Mouse (Mus musculus): ENCODE data around the gene Gm5795. TPM values are rescaled to one million over a fixed set of nuclear protein-coding genes. Genes with fewer than 3 reads are reported as not detected.
"Not testable (repeated sequence)": the region's sequence is repeated elsewhere in the genome, so short reads cannot be mapped to it uniquely, and the experiment has no call there.

The Gm5795 gene
- polyA plus RNA-seq (2014; fragmentation: Nextera tagmentation; extraction: Ambion mirVana), result not detected in 2 replicates

GRCm38 (mm10) chr14:3187955-3188354 is at the start of gene Gm5795:
Gene Gm5795, plus strand, starts transcription at chr14:3188255.
- WGBS, result no CpG with 5 or more reads among the region's 2 CpGs

GRCm38 (mm10) chr14:3208272-3209152 is 20.5 kb downstream of the Gm5795 start, which contains the start of gene D830030K20Rik:
Gene D830030K20Rik, plus strand, starts transcription at chr14:3208488.
- H3K9ac ChIP-seq (replicated peaks; ENCODE audit: low read depth, low read length); H3K9me3 ChIP-seq (ENCODE audit: control insufficient read depth, low read depth, low read length); ATAC-seq (ENCODE audit: insufficient number of reproducible peaks, insufficient read depth, low FRiP score, low read depth): not testable (repeated sequence)

More at GRCm38 (mm10) chr14:3187955-3188354, at the start of gene Gm5795:
- H3K9ac ChIP-seq (replicated peaks; ENCODE audit: low read depth, low read length); H3K27me3 ChIP-seq (ENCODE audit: control insufficient read depth, insufficient read depth, low read length); H3K4me3 ChIP-seq (ENCODE audit: low read depth, low read length); ATAC-seq (ENCODE audit: insufficient number of reproducible peaks, insufficient read depth, low FRiP score, low read depth); H3K9me3 ChIP-seq (ENCODE audit: control insufficient read depth, low read depth, low read length); H3K36me3 ChIP-seq (ENCODE audit: control insufficient read depth, insufficient read depth, low read length); H3K4me1 ChIP-seq (ENCODE audit: control insufficient read depth, insufficient read depth, low read length); H3K4me2 ChIP-seq (replicated peaks; ENCODE audit: low read depth, low read length); H3K27ac ChIP-seq (ENCODE audit: low read length): not testable (repeated sequence)

GRCm38 (mm10) chr14:3209367-3209766 is 21.3 kb downstream of the Gm5795 start:
- H3K4me1 ChIP-seq (ENCODE audit: control insufficient read depth, insufficient read depth, low read length); H3K4me3 ChIP-seq (ENCODE audit: low read depth, low read length); H3K4me2 ChIP-seq (replicated peaks; ENCODE audit: low read depth, low read length); H3K27ac ChIP-seq (ENCODE audit: low read length); H3K27me3 ChIP-seq (ENCODE audit: control insufficient read depth, insufficient read depth, low read length); H3K9me3 ChIP-seq (ENCODE audit: control insufficient read depth, low read depth, low read length); H3K9ac ChIP-seq (replicated peaks; ENCODE audit: low read depth, low read length); ATAC-seq (ENCODE audit: insufficient number of reproducible peaks, insufficient read depth, low FRiP score, low read depth); H3K36me3 ChIP-seq (ENCODE audit: control insufficient read depth, insufficient read depth, low read length): not testable (repeated sequence)
- WGBS, result 8% methylated on average over 9 of the region's 11 CpGs

More at GRCm38 (mm10) chr14:3208272-3209152, 20.5 kb downstream of the Gm5795 start, which contains the start of gene D830030K20Rik:
- H3K4me2 ChIP-seq (replicated peaks; ENCODE audit: low read depth, low read length), result peak within 1 kb of the TSS; percentile 55
- H3K4me1 ChIP-seq (ENCODE audit: control insufficient read depth, insufficient read depth, low read length); H3K36me3 ChIP-seq (ENCODE audit: control insufficient read depth, insufficient read depth, low read length); H3K27ac ChIP-seq (ENCODE audit: low read length); H3K27me3 ChIP-seq (ENCODE audit: control insufficient read depth, insufficient read depth, low read length): not testable (repeated sequence)
- H3K4me3 ChIP-seq (ENCODE audit: low read depth, low read length), result peak within 1 kb of the TSS; percentile 34
- WGBS, result under 1% methylated on average over 16 of the region's 62 CpGs

Other genes starting within 250 kb of the Gm5795 start
- gene Gm2888, start 158.3 kb upstream of the Gm5795 start, polyA plus RNA-seq (2014; fragmentation: Nextera tagmentation; extraction: Ambion mirVana), result not detected in 2 replicates
- 3.6 and 4.1 TPM in 2 replicates for gene Gm2897, start 139.0 kb upstream of the Gm5795 start, polyA plus RNA-seq (2014; fragmentation: Nextera tagmentation; extraction: Ambion mirVana)
- gene Gm10340, start 54.3 kb upstream of the Gm5795 start, polyA plus RNA-seq (2014; fragmentation: Nextera tagmentation; extraction: Ambion mirVana), result not detected in 2 replicates
- gene D830030K20Rik, start 20.2 kb downstream of the Gm5795 start, polyA plus RNA-seq (2014; fragmentation: Nextera tagmentation; extraction: Ambion mirVana), result 5.8 and 8.0 TPM in 2 replicates
- not detected in 2 replicates for gene Gm2956, start 144.4 kb downstream of the Gm5795 start, polyA plus RNA-seq (2014; fragmentation: Nextera tagmentation; extraction: Ambion mirVana)
- gene Gm10413, start 206.8 kb downstream of the Gm5795 start, polyA plus RNA-seq (2014; fragmentation: Nextera tagmentation; extraction: Ambion mirVana), result not detected in 2 replicates
- gene Gm10409, start 224.4 kb downstream of the Gm5795 start, polyA plus RNA-seq (2014; fragmentation: Nextera tagmentation; extraction: Ambion mirVana), result 1.1 and 2.0 TPM in 2 replicates
- gene Gm3005, start 239.8 kb downstream of the Gm5795 start, polyA plus RNA-seq (2014; fragmentation: Nextera tagmentation; extraction: Ambion mirVana), result 0.81 and 0.97 TPM in 2 replicates